Mouse (Mus musculus): ENCODE measurements around the gene Jak2. TPM values are rescaled to one million over a fixed set of nuclear protein-coding genes. Genes with fewer than 3 reads are reported as not detected.
A peak's percentile ranks its signal among the peaks of the same experiment; 100 is the strongest.

Gene Jak2
- 10 to 100 TPM; 16.2 to 20.1 TPM for total RNA-seq (2021)
- long read RNA-seq, experiment 1, full-length matches to known transcripts = 8 of 11 reads
- long read RNA-seq, experiment 1, partial matches to known transcripts = 0 of 11 reads
- long read RNA-seq, experiment 1, other reads (novel, unspliced or antisense) = 3 of 11 reads
- long read RNA-seq, experiment 2, full-length matches to known transcripts = 4 of 4 reads
- long read RNA-seq, experiment 2, partial matches to known transcripts = 0 of 4 reads
- long read RNA-seq, experiment 2, other reads (novel, unspliced or antisense) = 0 of 4 reads

DNA sequence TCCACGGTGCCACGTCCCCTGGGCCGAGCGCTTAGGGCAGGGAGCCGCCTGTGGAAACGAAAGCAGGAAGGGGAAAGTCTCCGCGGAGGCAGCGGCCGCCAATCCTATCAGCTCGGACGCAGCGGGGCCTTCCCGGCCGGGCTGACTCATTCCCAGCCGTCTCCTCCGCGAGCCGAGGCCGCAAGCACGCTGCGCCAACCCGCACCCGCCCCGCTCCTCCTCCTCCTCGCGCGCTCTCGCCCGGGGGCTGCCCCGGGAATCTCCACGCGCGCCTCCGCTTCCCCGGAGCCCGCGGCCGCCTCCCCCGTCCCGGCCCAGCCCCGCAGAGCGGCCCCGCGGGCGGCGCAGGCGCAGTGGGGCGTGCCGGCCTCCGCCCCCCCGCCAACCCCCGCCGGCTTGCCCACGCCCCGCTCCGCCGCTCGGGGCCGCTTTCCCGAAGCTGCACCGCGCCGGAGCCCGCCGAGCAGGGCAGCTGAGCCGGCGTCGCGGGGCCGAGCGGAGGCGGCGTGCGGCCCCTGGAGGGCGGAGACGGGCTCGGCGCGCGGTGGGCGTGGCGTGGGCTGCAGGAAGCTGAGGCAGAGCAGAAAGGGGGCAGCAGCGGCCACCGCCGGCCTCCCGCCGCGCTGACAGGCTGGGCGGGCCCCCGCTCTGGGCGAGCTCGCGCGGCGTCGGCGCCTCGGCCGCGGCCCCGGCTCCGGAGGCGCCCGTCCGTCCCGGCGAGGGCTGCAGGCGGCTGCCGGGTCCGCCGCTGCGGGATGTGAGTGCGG lies at the start of gene Jak2:
Jak2 (plus strand) TSS at position 638 of the 767 bp plus-strand sequence.
- DNase-seq = peak; percentile 92 to 97

- DNase-seq = no peak
Measured at GRCm38 (mm10) chr19:29203337-29203736, 48.3 kb upstream of the Jak2 start.

DNA sequence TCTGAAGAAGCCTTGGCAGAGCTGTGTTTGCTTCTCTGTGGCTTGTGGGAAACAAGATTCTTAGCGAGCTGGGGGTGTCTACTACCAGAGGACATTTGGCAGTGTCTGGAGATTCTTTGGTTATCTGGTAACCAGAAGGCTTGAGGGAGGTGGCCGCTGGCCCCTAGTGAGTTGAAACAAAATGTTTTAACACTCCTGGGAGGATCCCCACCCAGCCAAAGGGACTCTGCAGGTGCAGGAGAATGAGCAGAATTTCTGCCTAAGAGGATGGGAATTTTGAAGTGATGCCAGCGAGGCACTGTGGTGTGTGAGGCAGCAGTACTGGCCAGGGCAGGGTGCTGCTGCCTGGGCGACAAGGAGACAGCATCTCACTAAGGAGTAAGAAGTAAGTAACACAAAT lies 47.0 kb upstream of the Jak2 start:
- DNase-seq = peak in 1 of 2 experiments; percentile 11

DNA sequence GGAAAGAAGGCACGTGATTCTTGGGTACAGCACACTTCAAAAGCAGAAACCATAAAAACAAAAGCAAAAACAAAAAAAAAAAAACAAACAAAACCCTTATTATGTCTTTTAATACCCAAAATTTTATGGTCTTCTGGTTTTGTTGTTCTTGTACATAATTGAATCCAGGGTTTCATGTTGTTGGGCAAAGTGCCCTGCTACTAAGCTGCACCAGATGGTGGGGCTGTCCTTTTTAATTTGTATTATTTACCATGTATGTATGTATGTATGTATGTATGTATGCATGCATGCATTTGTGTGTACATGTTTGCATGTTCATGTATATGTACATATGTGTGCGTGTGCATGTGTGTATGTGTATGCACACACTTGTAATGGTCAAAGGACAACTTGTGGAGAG lies 46.4 kb upstream of the Jak2 start:
- DNase-seq = no peak

- no peak for DNase-seq
Measured at GRCm38 (mm10) chr19:29209898-29210297, 41.7 kb upstream of the Jak2 start.

GRCm38 (mm10) chr19:29210319-29210718 lies 41.3 kb upstream of the Jak2 start:
- no peak for DNase-seq

- no peak for DNase-seq
Measured at GRCm38 (mm10) chr19:29215811-29216509, 35.7 kb upstream of the Jak2 start.

DNA sequence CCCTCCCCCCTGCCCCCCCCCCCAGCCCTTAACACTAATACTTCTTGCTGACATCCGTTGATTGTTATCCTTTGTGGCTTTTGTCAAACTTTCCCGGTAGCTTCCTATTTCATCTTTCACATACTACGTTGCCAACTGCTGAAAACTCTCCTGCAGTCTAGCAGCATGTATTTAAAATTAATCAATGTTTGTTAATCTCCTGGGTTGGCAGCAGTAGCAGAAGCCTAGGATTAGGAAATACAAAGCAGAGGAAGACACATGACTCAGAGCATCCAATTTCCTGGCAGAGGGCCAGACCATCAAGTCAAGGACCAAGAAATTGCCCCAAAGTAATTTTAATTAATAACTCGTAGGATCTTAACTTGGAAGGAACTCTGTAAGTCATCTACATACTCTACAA lies 29.8 kb upstream of the Jak2 start:
- no peak for DNase-seq

- no peak for DNase-seq
Measured at GRCm38 (mm10) chr19:29224968-29225367, 26.7 kb upstream of the Jak2 start.

DNA sequence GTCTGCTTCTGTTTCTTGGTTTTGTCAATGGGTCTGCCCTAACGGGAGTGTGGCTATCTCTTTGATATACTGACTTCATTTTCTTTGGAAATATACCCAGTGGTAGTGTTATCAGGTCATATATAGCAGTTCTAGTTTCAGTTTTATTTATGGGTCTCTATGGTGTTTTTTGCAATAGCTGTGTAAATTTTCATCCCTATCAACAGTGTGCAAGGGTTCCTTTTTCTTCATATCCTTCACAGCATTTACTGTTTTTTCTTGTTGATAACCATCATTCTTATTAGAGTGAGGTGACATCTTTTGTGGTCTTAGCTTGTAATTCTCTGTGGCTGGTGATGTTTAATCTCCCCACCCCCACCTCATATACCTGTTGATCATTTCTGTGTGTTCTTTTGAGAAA lies 24.6 kb upstream of the Jak2 start:
- no peak for DNase-seq

GRCm38 (mm10) chr19:29227941-29228590 lies 23.6 kb upstream of the Jak2 start:
- DNase-seq = no peak

GRCm38 (mm10) chr19:29228989-29229388 lies 22.6 kb upstream of the Jak2 start:
- DNase-seq = no peak

GRCm38 (mm10) chr19:29232738-29233137 lies 18.9 kb upstream of the Jak2 start:
- DNase-seq = no peak

DNA sequence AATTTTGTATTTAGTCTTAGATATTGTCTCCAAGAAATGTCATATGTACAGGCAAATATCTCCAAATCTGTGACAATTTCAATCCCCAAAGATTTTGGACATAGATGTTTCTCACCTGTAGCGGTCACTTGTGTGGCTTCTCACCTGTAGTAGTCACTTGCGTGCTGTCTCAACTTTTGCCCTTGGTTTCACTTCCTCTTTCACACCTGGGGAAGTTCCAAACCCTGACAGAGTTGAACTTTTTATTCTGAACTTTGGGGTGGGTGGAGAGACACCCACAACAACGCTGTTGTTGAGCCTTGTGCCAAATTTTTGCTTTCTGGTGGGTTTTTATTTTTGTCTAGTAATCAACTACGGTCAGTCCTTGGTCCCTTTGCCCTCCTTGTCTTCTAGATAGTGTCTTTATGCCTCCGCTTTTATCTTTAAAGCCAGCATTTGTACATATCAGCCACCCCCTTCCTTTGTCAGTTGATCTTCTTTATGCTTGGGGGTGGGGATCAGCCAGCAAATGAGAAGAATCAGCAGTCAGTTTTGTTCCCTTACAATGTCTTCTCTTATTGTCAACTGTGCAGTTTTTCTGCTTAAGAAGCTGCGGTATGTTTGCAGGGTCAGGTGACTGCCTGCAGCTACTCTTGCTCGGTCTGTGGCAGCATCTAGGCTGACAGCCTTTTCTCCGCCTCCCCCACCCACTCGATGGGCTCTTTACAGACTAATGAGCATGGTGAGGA lies 14.8 kb upstream of the Jak2 start:
- no peak for DNase-seq

DNA sequence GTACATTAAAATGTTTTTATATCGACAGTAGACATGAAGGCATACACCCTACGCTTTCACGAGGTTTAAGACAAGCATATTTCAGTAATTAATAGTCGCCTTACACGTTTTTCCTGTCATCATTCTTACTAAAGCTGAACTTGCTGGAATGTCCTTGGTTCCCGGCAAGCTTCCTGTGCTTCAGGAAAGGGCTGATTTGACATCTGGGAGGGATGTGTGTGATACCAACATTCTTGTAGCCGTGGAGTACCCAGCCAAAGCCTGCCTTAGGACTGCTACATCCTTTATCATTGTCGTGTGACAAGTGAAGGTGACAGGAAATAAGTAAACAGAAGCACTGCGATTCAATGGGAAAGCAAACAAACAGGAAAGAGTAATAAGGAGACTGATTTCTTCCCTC lies 13.5 kb upstream of the Jak2 start:
- no peak for DNase-seq

DNA sequence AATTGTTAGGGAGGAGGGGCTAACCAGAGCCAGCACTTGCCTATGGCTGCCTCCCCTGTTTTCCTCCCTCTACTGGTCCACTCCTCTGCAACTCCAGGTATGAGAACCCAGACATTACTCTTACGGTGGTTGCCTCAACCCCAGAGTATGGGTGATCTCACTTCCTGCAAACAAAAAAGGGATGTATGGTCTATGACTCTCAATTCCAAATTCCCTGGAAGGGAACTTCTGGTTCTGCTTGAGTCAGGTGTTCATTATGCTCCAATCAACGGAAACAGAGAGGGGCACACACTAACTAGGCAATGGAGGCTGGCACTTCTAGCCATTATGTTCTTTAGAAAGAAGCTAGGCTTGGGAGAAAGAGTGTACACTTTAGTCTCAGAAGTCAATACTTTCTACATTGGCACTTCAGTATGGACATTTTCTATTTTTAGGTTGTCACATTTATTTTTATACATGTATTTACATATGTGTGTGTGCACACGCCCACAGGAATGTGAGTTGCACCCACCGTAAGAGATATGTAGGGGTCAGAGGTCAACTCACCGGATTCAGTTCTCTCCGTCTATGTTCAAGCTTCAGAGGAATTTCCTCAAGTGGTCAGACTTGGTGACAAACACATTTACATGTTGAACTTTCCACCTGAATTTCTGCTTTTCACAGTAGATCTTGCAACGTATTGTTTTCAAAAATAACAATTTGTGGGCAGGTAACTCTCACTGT lies 12.0 kb upstream of the Jak2 start:
- DNase-seq = no peak

- no peak for DNase-seq
Measured at GRCm38 (mm10) chr19:29240676-29241075, 11.0 kb upstream of the Jak2 start.

DNA sequence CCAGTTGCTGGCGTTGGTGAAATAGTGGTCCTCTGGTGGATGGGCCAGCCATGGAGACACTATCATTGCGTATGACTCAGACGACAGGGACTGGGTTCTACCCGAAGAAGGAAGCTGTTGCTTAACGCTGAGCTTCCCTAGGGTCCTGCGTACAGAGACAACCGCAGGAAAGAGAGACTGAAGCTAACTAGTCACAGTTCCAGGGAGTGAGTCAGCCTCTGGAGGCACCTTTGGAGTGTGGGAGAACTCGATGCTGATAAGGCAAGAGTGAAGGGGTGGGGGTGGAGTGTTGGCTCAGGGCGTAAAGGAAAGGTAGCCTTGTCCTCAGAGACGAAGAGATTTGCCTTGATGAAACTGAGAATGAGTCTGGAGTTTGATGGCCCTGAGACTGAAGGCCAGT lies 10.0 kb upstream of the Jak2 start:
- DNase-seq = peak in 1 of 2 experiments; percentile 45

DNA sequence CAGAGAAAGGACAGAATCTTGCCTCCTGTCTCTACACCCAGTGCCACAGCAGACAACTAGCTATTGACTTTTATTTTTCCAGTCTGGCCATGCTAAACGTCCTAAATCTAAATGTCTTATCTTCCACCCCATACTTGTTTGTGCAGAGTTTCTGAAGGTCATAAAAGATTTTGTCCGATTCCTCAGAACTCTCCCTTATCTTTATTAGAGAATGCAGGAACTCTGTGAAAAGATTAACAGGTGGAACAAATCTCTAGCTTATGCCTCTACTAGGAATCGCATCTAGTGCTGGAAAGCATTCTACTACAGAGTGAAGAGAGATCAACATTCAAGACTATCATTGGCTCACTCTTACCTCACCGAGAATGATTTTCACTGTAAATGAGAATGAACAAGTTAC lies 1.7 kb upstream of the Jak2 start:
- DNase-seq = no peak

- DNase-seq = peak; percentile 23 to 64
Measured at GRCm38 (mm10) chr19:29251958-29252801, 552 bp downstream of the Jak2 start.

Data from heart, adult 18-20 months (tissue).